Mouse (Mus musculus) forebrain, embryonic 11.5 days (tissue): ENCODE results near the gene Zfp870. TPM values are rescaled to one million over a fixed set of nuclear protein-coding genes. Genes with fewer than 3 reads are reported as not detected.

Source experiments
- ATAC-seq: fragments of 200-750 bp; cut with Nextera tagmentation; replicated peaks from 2 replicates; pipeline ENCODE4 v1.8.0; 2017; ENCODE audit warnings: moderate TSS enrichment; ENCODE audit not compliant: low FRiP score
- DNase-seq: peaks from one replicate; pipeline ENCODE4 v3.0.0-alpha.2; 2017; ENCODE audit warnings: low spot score
- H3K27ac ChIP-seq: fragments of 300-500 bp; sonication (generic); 2 replicates; pipeline ENCODE4 v1.5.1; 2014; ENCODE audit warnings: low read depth, low read length
- H3K27me3 ChIP-seq: fragments of 300-500 bp; sonication (generic); 2 replicates; pipeline ENCODE4 v1.6.1; 2014; ENCODE audit warnings: mild to moderate bottlenecking, low read length, mixed read lengths; ENCODE audit not compliant: control insufficient read depth, insufficient read depth
- H3K36me3 ChIP-seq: fragments of 300-500 bp; sonication (generic); 2 replicates; pipeline ENCODE4 v1.6.1; 2014; ENCODE audit warnings: mild to moderate bottlenecking, low read length, moderate library complexity, mixed read lengths; ENCODE audit not compliant: control insufficient read depth, insufficient read depth
- H3K4me1 ChIP-seq: fragments of 300-500 bp; sonication (generic); replicated peaks from 2 replicates; pipeline ENCODE4 v1.6.1; 2014; ENCODE audit warnings: low read length, mixed read lengths; ENCODE audit not compliant: control insufficient read depth, insufficient read depth
- H3K4me2 ChIP-seq: fragments of 300-500 bp; sonication (generic); 2 replicates; pipeline ENCODE4 v1.6.1; 2014; ENCODE audit warnings: low read depth, mild to moderate bottlenecking, low read length, moderate library complexity, mixed read lengths; ENCODE audit not compliant: severe bottlenecking
- H3K4me3 ChIP-seq: fragments of 300-500 bp; sonication (generic); 2 replicates; pipeline ENCODE4 v1.5.1; 2014; ENCODE audit warnings: low read depth, low read length
- H3K9ac ChIP-seq: fragments of 300-500 bp; sonication (generic); 2 replicates; pipeline ENCODE4 v1.6.1; 2014; ENCODE audit warnings: low read length
- H3K9me3 ChIP-seq: fragments of 300-500 bp; sonication (generic); 2 replicates; pipeline ENCODE4 v1.6.1; 2016; ENCODE audit warnings: low read length, mixed read lengths; ENCODE audit not compliant: control insufficient read depth
- WGBS: fragments of 180-500 bp; shearing (Covaris S2); extraction: QIAGEN DNeasy Blood & Tissue Kit; methylation state at CpG from one replicate; pipeline ENCODE4 v1.1.7; 2014; 5-methylcytosine and 5-hydroxymethylcytosine counted together
- polyA plus RNA-seq: library from polyadenylated mRNA; unstranded; fragments of >200 nt; fragmentation: Nextera tagmentation; extraction: Ambion mirVana; gene quantifications from 2 replicates; pipeline ENCODE4 v1.2.1, GENCODE M21; 2014

Gene Zfp870
- polyA plus RNA-seq, 1 experiment from 2014 or later: 9.0 TPM

DNA sequence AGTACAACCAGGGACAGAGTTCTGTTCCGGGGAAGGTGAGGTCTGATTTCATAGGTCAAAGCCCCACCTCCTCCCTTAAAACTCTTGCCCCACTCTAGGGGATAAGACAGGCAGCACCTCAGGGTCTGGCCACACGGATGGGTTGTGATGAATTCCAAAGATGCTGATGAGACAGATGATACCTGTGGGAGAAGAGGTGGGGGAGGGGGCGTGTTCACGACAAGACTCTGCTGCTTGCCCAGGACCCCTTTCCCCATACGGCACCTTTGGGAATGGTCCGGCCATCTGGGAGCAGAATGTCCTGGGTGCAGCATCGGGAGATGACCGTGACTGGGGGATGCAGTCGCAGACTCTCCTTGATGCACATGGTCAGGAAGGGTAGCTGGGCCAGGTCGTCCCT, 14.7 kb upstream of the Zfp870 start:
- Histone ChIP-seq H3K4me2 (no peak overlapping the region), H3K9me3 (no peaks in the 10 kb centered on the region), H3K36me3 (no peaks in the 10 kb centered on the region), H3K4me3 (no peak overlapping the region), H3K27ac (no peak overlapping the region), H3K27me3 (no peaks in the 10 kb centered on the region), H3K9ac (no peak overlapping the region), H3K4me1 (no peaks in the 10 kb centered on the region)
- ATAC-seq: no peak
- DNase-seq: no peak
- 84% methylated on average over 10 of the region's 10 CpGs for WGBS

DNA sequence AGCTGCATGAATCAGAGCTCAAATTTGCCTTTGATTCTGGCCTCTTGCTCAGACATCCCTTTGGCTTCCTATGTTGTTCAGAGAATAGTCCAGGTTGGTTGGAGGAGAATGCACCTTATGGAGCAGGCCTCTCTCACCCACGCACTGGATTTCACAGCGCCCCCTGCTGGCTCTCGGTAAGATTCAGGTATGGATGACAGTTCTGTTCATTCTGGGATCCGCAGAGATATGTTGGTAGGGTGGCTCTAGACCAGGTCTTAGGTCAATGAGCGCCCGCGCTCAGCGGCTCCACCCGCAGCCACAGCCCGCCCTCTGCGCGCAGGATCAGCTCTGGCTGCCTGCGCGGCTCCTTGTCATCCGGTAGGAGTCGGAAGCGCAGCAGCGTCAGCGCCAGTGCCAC, 13.8 kb upstream of the Zfp870 start:
- Histone ChIP-seq H3K36me3 (no peaks in the 10 kb centered on the region), H3K4me1 (no peaks in the 10 kb centered on the region), H3K4me2 (no peak overlapping the region), H3K27me3 (no peaks in the 10 kb centered on the region), H3K27ac (no peak overlapping the region), H3K9me3 (no peaks in the 10 kb centered on the region), H3K9ac (no peak overlapping the region), H3K4me3 (no peak overlapping the region)
- ATAC-seq (0 out of 2 replicates have a peak, but pooled peaks have one; percentile 27), DNase-seq (peak; percentile 77)
- 11% methylated on average over 19 of the region's 19 CpGs for WGBS

DNA sequence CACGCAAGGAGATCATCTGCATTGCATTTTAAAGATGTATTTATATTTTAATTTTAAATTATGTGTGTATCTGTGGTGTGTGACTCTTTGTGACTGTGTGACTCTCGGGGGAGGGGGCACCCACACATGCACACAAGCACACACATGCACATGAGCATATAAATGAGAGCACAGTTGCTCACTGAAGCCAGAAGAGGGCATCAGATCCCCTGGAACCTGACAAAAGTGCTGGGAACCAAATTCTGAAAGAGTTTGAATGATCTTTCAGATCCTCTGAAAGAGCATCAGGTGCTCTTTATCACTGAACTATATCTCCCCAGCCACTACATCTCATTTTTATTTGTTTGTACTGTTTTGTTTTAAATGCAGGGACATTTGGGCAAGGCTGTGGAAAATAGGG, 13.0 kb upstream of the Zfp870 start:
- DNase-seq (no peak), ATAC-seq (no peak)
- H3K4me2 ChIP-seq: no peak overlapping the region
- H3K9ac ChIP-seq: no peak overlapping the region
- no peaks in the 10 kb centered on the region for H3K4me1 ChIP-seq
- H3K36me3 ChIP-seq: no peaks in the 10 kb centered on the region
- no peaks in the 10 kb centered on the region for H3K27me3 ChIP-seq
- H3K9me3 ChIP-seq: no peaks in the 10 kb centered on the region
- H3K4me3 ChIP-seq: no peak overlapping the region
- WGBS: 80% methylated on average over 2 of the region's 2 CpGs
- H3K27ac ChIP-seq: no peak overlapping the region

DNA sequence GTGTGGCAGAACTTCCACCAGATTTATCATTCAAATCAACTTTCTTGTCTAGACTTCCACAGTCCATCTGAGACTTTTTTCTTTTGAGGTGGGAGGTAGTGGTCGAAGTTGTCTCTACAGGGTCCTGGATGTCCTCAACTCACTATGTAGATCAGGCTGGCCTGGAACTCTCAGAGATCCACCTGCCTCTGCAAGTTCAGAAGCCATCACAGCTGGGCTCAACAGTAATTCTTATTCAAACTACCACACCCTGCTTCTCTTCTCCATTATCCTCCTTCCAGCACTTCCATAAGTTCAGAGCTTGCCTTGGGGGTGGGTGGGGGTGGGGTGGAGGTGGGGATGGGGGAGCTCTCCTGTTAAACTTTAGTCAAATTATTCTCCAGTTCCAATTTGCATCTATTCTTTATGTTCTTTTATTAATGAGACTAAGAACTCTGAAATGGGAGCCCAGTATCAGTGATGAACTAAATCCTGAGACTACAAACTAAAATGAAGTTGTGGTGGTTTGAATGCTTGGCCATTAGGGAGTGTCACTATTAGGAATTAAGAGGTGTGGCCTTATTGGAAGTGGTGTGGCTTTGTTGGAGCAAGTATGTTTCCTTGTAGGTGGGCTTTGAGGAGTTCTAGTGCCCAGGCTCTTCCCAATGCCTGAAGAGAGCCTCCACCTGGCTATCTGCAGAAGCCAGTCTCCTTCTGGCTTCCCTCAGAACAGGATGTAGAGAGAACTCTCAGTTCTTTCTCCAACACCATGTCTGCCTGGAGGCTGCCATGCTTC, 10.5 kb upstream of the Zfp870 start:
- H3K4me3 ChIP-seq: no peak overlapping the region
- no peak for ATAC-seq
- DNase-seq: no peak
- WGBS: 61% methylated on average over 1 of the region's 1 CpGs
- no peak overlapping the region for H3K9ac ChIP-seq
- no peak overlapping the region for H3K4me2 ChIP-seq
- H3K9me3 ChIP-seq: no peaks in the 10 kb centered on the region
- no peaks in the 10 kb centered on the region for H3K36me3 ChIP-seq
- H3K27me3 ChIP-seq: no peaks in the 10 kb centered on the region
- no peak overlapping the region for H3K27ac ChIP-seq
- no peaks in the 10 kb centered on the region for H3K4me1 ChIP-seq

DNA sequence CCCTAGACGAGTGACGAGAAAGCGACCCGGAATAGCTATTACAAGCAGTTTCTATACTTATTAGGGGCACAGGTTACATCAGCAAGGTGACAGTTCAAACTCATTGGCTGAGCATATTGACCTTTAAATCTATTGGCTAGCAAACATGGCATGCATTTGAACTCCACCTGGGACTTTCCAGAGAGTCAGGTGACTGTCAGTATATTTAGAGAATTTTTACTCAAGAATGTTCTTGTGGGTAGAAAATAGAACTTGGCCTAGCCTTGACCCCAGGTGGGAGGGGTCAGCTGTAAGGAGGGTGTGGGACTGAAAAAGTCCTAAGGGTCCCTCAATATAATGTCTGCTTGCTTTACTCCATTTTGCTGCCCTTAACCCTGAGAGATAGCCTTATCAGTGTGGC, 4.0 kb upstream of the Zfp870 start:
- Histone ChIP-seq H3K4me1 (peaks cover 2% of the 10 kb centered on the region; the same call in 1 of the 2 replicates), H3K9me3 (no peaks in the 10 kb centered on the region), H3K27me3 (no peaks in the 10 kb centered on the region), H3K36me3 (no peaks in the 10 kb centered on the region), H3K4me2 (no peak overlapping the region), H3K9ac (no peak overlapping the region), H3K4me3 (no peak overlapping the region), H3K27ac (no peak overlapping the region)
- ATAC-seq: no peak
- DNase-seq: no peak
- 94% methylated on average over 4 of the region's 4 CpGs for WGBS

DNA sequence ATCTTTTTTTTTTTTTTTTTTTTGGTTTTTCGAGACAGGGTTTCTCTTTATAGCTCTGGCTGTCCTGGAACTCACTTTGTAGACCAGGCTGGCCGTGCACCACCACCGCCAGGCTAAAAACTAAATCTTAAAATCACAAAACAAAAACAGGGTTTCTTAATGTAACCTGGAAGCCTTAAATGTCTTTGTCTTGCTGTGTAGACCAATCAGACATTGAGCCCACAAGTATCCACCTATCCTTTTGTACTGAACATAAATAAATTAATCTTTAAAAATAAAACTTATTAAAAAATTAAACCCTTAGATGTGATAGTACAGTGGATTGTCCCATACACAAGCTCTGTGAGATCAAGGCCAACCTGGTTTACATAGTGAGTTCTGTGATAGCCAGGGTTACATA, 2.5 kb upstream of the Zfp870 start:
- Histone ChIP-seq H3K36me3 (no peaks in the 10 kb centered on the region), H3K4me3 (no peak overlapping the region), H3K27me3 (no peaks in the 10 kb centered on the region), H3K27ac (no peak overlapping the region), H3K9ac (no peak overlapping the region), H3K4me2 (no peak overlapping the region), H3K9me3 (no peaks in the 10 kb centered on the region), H3K4me1 (peaks cover 6% of the 10 kb centered on the region; the same call in 1 of the 2 replicates)
- WGBS: 86% methylated on average over 3 of the region's 3 CpGs
- ATAC-seq: no peak
- DNase-seq: no peak

DNA sequence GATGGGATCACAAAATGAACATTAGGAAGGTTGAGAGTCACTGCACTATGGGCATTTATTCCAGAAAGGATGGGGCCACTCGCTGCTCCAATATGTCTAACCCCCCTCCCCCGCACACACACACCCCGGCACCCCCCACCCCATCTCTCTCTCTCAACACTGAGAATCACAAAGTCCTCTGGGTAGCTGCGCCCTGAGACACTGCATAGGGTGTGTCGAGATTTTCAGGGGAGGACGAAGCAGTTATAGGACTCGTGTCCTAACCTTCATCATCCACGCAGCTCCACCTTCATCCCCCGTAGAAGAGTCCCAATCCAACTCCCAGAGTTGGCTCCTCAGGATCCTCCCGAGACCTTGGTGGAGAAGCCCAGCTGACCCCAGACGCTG, 597 bp downstream of the Zfp870 start:
- Histone ChIP-seq H3K4me3 (peak overlapping the region; percentile 76), H3K27ac (peak overlapping the region; percentile 19), H3K4me1 (peaks cover 6% of the 10 kb centered on the region; the same call in 1 of the 2 replicates), H3K4me2 (peak overlapping the region; percentile 72), H3K36me3 (no peaks in the 10 kb centered on the region), H3K9me3 (no peaks in the 10 kb centered on the region), H3K9ac (peak overlapping the region; percentile 78), H3K27me3 (no peaks in the 10 kb centered on the region)
- ATAC-seq (peak; percentile 55; the same call in 1 of the 2 replicates), DNase-seq (no peak)
- 2% methylated on average over 11 of the region's 11 CpGs for WGBS

DNA sequence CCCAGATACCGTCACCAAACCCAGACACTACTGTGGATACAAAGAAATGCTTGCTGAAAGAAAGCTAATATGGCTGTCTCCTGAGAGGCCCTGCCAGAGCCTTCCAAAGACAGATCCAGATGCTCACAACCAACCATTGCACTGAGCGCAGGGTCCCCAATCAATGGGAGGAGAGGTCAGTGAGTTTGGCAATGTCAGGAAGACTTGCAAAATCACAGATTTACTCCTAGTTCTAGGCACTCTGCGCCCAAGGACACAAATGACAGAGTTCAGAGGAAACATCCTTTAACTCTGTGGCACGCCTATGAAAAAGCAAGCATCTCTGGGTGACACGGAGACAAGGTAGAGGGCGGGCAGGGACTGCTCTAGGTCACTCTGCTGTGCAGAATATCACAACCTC, 1.8 kb downstream of the Zfp870 start:
- Histone ChIP-seq H3K9me3 (no peaks in the 10 kb centered on the region), H3K27ac (no peak overlapping the region), H3K4me2 (no peak overlapping the region), H3K9ac (no peak overlapping the region), H3K27me3 (no peaks in the 10 kb centered on the region), H3K4me3 (no peak overlapping the region), H3K4me1 (peaks cover 6% of the 10 kb centered on the region; the same call in 1 of the 2 replicates), H3K36me3 (no peaks in the 10 kb centered on the region)
- DNase-seq: no peak
- no peak for ATAC-seq
- 95% methylated on average over 6 of the region's 6 CpGs for WGBS
